Mouse (Mus musculus) heart, embryonic 16.5 days (tissue): ENCODE measurements around the gene Ccnd1. TPM values are rescaled to one million over a fixed set of nuclear protein-coding genes. Genes with fewer than 3 reads are reported as not detected.

ENCODE experiments used
- ATAC-seq: fragments of 200-750 bp; cut with Nextera tagmentation; replicated peaks from 2 replicates; pipeline ENCODE4 v1.8.0; 2017; ENCODE audit warnings: moderate number of reproducible peaks; ENCODE audit not compliant: insufficient read depth, low FRiP score; ENCODE audit errors: extremely low read depth
- H3K27ac ChIP-seq: fragments of 300-500 bp; sonication (generic); 2 replicates; pipeline ENCODE4 v1.5.1; 2014; ENCODE audit warnings: mild to moderate bottlenecking, low read length, control low read depth, moderate library complexity
- H3K27me3 ChIP-seq: fragments of 300-500 bp; sonication (generic); 2 replicates; pipeline ENCODE4 v1.6.1; 2014; ENCODE audit warnings: low read length, mixed read lengths; ENCODE audit not compliant: control insufficient read depth, insufficient read depth
- H3K36me3 ChIP-seq: fragments of 300-500 bp; sonication (generic); 2 replicates; pipeline ENCODE4 v1.6.1; 2014; ENCODE audit not compliant: control insufficient read depth, insufficient read depth
- H3K4me1 ChIP-seq: fragments of 300-500 bp; sonication (generic); 2 replicates; pipeline ENCODE4 v1.6.1; 2014; ENCODE audit warnings: low read length, mixed read lengths; ENCODE audit not compliant: control insufficient read depth, insufficient read depth
- H3K4me2 ChIP-seq: fragments of 300-500 bp; sonication (generic); 2 replicates; pipeline ENCODE4 v1.6.1; 2014; ENCODE audit warnings: low read depth, mild to moderate bottlenecking, control low read depth, low read length
- H3K4me3 ChIP-seq: fragments of 300-500 bp; sonication (generic); 2 replicates; pipeline ENCODE4 v1.5.1; 2014; ENCODE audit warnings: mild to moderate bottlenecking, control low read depth, low read length
- H3K9ac ChIP-seq: fragments of 300-500 bp; sonication (generic); 2 replicates; pipeline ENCODE4 v1.6.1; 2014; ENCODE audit warnings: low read length, control low read depth
- H3K9me3 ChIP-seq: fragments of 300-500 bp; sonication (generic); replicated peaks from 2 replicates; pipeline ENCODE4 v1.6.1; 2016; ENCODE audit warnings: low read length; ENCODE audit not compliant: control insufficient read depth
- WGBS: fragments of 180-500 bp; shearing (Covaris S2); extraction: QIAGEN DNeasy Blood & Tissue Kit; methylation state at CpG from one replicate; pipeline ENCODE4 v1.1.7; 2014; 5-methylcytosine and 5-hydroxymethylcytosine counted together
- polyA plus RNA-seq: library from polyadenylated mRNA; unstranded; fragments of >200 nt; fragmentation: Nextera tagmentation; extraction: Ambion mirVana; gene quantifications from 2 replicates; pipeline ENCODE4 v1.2.1, GENCODE M21; 2015

The Ccnd1 gene
- polyA plus RNA-seq, 1 experiment from 2014 or later, result 45.6 TPM

GRCm38 (mm10) chr7:144942071-144942743 lies 2.5 kb upstream of the Ccnd1 start:
- peaks cover 3% of the 10 kb centered on the region; the same call in 1 of the 2 replicates for H3K27me3 ChIP-seq
- peak overlapping the region; percentile 71 for H3K9ac ChIP-seq
- no peaks in the 10 kb centered on the region for H3K9me3 ChIP-seq
- no peak for ATAC-seq
- H3K4me1 ChIP-seq, result peaks cover 28% of the 10 kb centered on the region
- H3K4me2 ChIP-seq, result peak overlapping the region; percentile 96
- peak overlapping the region; percentile 64 for H3K4me3 ChIP-seq
- peak overlapping the region; percentile 96 for H3K27ac ChIP-seq
- H3K36me3 ChIP-seq, result no peaks in the 10 kb centered on the region; the same call in 1 of the 2 replicates
- WGBS, result under 1% methylated on average over 35 of the region's 35 CpGs

GRCm38 (mm10) chr7:144941242-144941831 lies 1.6 kb upstream of the Ccnd1 start:
- Histone ChIP-seq H3K4me2 (peak overlapping the region; percentile 96), H3K9me3 (no peaks in the 10 kb centered on the region), H3K4me3 (peak overlapping the region; percentile 64), H3K27me3 (peaks cover 3% of the 10 kb centered on the region; the same call in 1 of the 2 replicates), H3K4me1 (peaks cover 31% of the 10 kb centered on the region), H3K27ac (peak overlapping the region; percentile 96), H3K36me3 (peaks cover 9% of the 10 kb centered on the region), H3K9ac (peak overlapping the region; percentile 86)
- WGBS, result under 1% methylated on average over 39 of the region's 39 CpGs
- ATAC-seq, result peak; percentile 77

- Histone ChIP-seq H3K27ac (peak overlapping the region; percentile 96), H3K4me2 (peak overlapping the region; percentile 96), H3K36me3 (peaks cover 10% of the 10 kb centered on the region), H3K4me3 (peak overlapping the region; percentile 64), H3K27me3 (peaks cover 3% of the 10 kb centered on the region; the same call in 1 of the 2 replicates), H3K9ac (peak overlapping the region; percentile 86), H3K9me3 (no peaks in the 10 kb centered on the region), H3K4me1 (peaks cover 34% of the 10 kb centered on the region)
- WGBS, result 4% methylated on average over 11 of the region's 11 CpGs
- ATAC-seq, result no peak
Measured at GRCm38 (mm10) chr7:144940585-144940984, 860 bp upstream of the Ccnd1 start.

GRCm38 (mm10) chr7:144940003-144940571 lies 362 bp upstream of the Ccnd1 start:
- Histone ChIP-seq H3K27ac (peak overlapping the region; percentile 96), H3K9ac (peak overlapping the region; percentile 86), H3K27me3 (peaks cover 3% of the 10 kb centered on the region; the same call in 1 of the 2 replicates), H3K36me3 (peaks cover 10% of the 10 kb centered on the region), H3K4me2 (peak overlapping the region; percentile 96), H3K9me3 (no peaks in the 10 kb centered on the region), H3K4me3 (peak overlapping the region; percentile 64), H3K4me1 (peaks cover 34% of the 10 kb centered on the region)
- peak; percentile 2; the same call in 1 of the 2 replicates for ATAC-seq
- WGBS, result 2% methylated on average over 19 of the region's 22 CpGs

- Histone ChIP-seq H3K27me3 (peaks cover 3% of the 10 kb centered on the region; the same call in 1 of the 2 replicates), H3K9me3 (no peaks in the 10 kb centered on the region), H3K36me3 (peaks cover 19% of the 10 kb centered on the region), H3K9ac (peak overlapping the region; percentile 86), H3K4me2 (peak overlapping the region; percentile 96), H3K4me3 (peak overlapping the region; percentile 64), H3K4me1 (peaks cover 34% of the 10 kb centered on the region), H3K27ac (peak overlapping the region; percentile 96)
- WGBS, result under 1% methylated on average over 32 of the region's 32 CpGs
- no peak for ATAC-seq
Measured at GRCm38 (mm10) chr7:144938661-144939343, 923 bp downstream of the Ccnd1 start.

GRCm38 (mm10) chr7:144937899-144938517 lies 1.7 kb downstream of the Ccnd1 start:
- peaks cover 24% of the 10 kb centered on the region for H3K36me3 ChIP-seq
- peaks cover 3% of the 10 kb centered on the region; the same call in 1 of the 2 replicates for H3K27me3 ChIP-seq
- H3K4me3 ChIP-seq, result peak overlapping the region; percentile 64
- under 1% methylated on average over 39 of the region's 39 CpGs for whole genome bisulfite sequencing
- H3K4me1 ChIP-seq, result peaks cover 30% of the 10 kb centered on the region
- ATAC-seq, result no peak
- no peaks in the 10 kb centered on the region for H3K9me3 ChIP-seq
- peak overlapping the region; percentile 96 for H3K4me2 ChIP-seq
- peak overlapping the region; percentile 56 for H3K27ac ChIP-seq
- peak overlapping the region; percentile 86 for H3K9ac ChIP-seq

- H3K4me3 ChIP-seq, result peak overlapping the region; percentile 64
- H3K9me3 ChIP-seq, result no peaks in the 10 kb centered on the region
- H3K27ac ChIP-seq, result peak overlapping the region; percentile 56
- peaks cover 24% of the 10 kb centered on the region for H3K36me3 ChIP-seq
- peak; percentile 8; the same call in 1 of the 2 replicates for ATAC-seq
- peaks cover 25% of the 10 kb centered on the region for H3K4me1 ChIP-seq
- H3K27me3 ChIP-seq, result no peaks in the 10 kb centered on the region
- H3K4me2 ChIP-seq, result peak overlapping the region; percentile 96
- H3K9ac ChIP-seq, result peak overlapping the region; percentile 86
- WGBS, result 2% methylated on average over 20 of the region's 20 CpGs
Measured at GRCm38 (mm10) chr7:144937490-144937889, 2.2 kb downstream of the Ccnd1 start.

- no peak overlapping the region for H3K9ac ChIP-seq
- no peak overlapping the region for H3K27ac ChIP-seq
- ATAC-seq, result no peak
- no peaks in the 10 kb centered on the region for H3K27me3 ChIP-seq
- peaks cover 17% of the 10 kb centered on the region for H3K4me1 ChIP-seq
- H3K4me3 ChIP-seq, result no peak overlapping the region
- no peak overlapping the region for H3K4me2 ChIP-seq
- WGBS, result 87% methylated on average over 4 of the region's 4 CpGs
- H3K36me3 ChIP-seq, result peaks cover 24% of the 10 kb centered on the region
- no peaks in the 10 kb centered on the region for H3K9me3 ChIP-seq
Measured at GRCm38 (mm10) chr7:144936311-144936880, 3.3 kb downstream of the Ccnd1 start.
